Mouse (Mus musculus): Measurements from ENCODE around the gene B3gat2.

GRCm38 (mm10) chr1:23750864-23751532, 10.6 kb upstream of the B3gat2 start:
- TF ChIP-seq POLR2A (IDR thresholded peaks at IDR 0.05; ENCODE audit: borderline replicate concordance, extremely low read depth, low read depth, low read length) (no peak), CTCF (IDR thresholded peaks at IDR 0.05; ENCODE audit: insufficient read depth, low read length) (no peak)

All from lung, adult 2 months (tissue).